Mouse (Mus musculus): ENCODE measurements around the gene Pagr1a. TPM values are rescaled to one million over a fixed set of nuclear protein-coding genes. Genes with fewer than 3 reads are reported as not detected.

Pagr1a gene
- total RNA-seq, 2 experiments from 2014 or later = 6.4 to 19.6 TPM

DNA sequence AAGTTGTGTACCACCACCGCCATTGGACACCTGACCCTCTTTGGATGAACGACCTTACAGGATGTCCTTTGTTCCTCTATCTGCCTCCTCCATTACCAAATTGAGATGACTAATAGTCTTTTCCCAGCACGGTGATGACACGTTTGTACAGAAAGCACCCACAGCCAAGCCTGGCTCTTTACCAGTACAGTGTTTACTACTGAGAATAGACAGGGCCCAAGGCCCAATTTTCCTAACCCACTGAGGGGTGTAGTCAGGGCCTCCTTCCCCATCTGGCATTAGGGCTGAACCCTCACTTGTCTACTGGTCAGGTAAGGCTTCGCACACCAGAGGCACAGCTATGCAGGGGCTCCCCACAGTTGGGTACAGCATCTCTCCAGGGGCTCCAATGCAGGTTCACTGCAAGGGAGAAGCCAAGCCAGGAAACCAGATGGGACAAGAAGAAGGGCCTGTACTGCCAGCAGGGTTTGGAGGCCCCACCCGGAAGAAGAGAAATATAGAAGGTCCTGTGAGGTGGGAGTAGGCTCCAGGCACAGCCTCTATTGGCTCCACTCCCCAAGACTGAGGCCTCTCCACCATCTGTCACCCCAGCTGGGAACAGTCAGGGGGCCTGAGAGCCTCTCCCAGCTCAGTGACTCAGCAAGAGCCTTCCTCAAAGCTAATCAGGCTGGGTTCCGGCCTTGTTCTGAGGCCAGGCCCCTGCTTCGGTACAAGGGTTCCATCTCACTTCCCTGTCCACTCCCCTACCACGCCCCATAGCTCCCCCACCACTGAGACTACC, 8.7 kb downstream of the Pagr1a start:
- intact Hi-C loops (cut with DNase I) = no loop called here

DNA sequence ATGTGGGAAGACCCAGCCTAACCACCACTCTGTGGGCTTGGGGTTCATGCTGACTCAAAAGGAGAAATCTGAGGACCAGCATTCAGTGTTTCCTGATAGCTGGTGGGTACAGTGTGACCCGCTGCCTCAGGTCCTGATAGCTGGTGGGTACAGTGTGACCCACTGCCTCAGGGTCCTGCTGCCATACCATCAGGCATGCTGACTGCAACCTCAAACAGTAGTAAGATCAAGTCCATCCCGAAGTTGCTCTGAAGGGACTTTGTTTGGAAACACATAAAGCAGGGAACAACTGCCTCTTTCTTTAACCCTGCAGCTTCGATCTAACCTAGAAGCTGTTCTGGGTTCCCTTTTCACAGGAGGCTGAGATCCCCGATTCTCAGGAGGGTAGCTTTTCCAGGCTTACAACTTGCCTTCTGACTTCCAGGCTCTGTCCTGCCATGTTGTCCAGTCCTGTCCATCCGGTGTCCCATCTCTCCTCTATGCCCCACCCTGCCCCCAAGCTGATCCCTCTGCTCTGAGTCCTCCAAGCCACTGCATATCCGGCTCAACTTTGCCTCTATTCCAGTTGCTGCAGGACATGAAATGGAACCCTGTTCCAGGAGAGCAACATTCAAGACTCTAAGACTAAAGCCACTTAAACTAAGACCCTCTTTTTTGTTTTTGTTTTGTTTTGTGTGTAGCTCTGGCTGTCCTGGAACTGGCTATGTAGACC, 9.7 kb downstream of the Pagr1a start:
- intact Hi-C loops (cut with DNase I) = no loop called here
- DNase-seq = no peak

More for the DNA sequence above, 8.7 kb downstream of the Pagr1a start:
- peak; percentile 86 for DNase-seq

DNA sequence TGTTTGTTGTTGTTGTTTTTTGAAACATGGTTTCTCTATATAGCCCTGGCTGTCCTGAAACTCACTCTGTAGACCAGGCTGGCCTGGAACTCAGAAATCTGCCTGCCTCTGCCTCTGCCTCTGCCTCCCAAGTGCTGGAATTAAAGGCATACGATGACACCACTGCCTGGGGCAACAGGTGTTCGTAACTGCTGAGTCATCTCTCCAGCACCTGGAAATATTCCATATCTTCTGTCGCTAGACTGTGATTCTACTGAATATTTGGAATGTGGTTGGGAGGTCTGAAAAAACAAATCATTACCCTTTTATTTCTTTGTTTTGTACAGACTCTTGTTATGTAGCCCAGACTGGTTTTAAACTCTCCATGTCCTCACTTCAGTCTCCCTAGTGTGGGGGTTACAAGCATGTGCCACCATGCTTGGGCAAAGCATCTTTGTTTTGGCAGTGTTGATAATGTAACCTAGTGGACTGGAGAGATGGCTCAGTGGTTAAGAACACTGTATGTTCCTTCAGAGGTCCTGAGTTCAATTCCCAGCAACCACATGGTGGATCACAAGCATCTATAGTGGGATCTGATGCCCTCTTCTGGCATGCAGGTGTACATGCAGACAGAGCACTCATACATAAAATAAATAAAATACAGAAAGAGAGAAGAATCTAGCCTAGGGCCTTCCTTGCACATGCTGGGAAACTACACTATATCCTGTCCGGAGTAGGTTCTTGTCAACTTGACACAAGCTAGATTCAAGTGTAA, 12.9 kb downstream of the Pagr1a start:
- DNase-seq = no peak
- intact Hi-C loops (cut with DNase I) = no loop called here

DNA sequence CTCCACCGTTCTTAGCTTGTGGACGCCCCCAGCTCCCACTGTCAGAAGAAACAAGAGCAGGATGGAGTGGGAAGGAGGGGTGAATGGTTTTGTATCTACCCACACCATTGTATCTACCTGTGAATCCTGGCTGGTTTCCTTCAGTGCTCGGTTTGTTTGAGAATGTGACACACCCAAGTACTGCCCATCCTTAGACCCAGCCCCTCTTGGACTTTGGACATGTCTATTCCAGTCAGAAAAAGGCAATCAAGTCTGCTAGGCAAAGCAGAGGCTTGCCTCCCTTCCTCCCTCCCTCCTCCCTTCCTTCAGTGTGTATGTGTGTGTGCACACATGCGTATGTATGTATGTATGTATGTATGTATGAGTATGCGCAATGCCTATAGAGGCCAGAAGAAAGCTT, 13.5 kb downstream of the Pagr1a start:
- no peak for DNase-seq
- intact Hi-C loops (cut with DNase I) = no loop called here

DNA sequence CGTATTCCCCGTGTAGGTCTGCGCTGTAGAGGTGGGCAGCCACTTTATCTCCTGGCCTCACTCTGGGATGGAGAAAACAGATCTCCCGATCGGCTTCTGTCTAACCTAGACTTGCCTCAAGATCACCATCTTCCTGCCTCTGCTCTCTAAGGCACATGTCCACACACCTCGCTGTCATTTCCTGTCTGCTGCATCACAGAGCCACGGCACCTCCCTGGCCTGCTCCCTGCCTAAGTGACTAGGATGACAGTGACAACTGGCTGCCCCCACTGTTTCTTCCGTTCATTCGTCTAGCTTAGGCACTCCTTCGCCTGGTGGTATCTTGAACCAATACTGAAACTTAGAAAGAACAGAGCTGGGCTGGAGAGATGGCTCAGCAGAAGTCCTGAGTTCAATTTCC, 17.6 kb downstream of the Pagr1a start:
- no peak for DNase-seq
- intact Hi-C loops (cut with DNase I) = no loop called here

DNA sequence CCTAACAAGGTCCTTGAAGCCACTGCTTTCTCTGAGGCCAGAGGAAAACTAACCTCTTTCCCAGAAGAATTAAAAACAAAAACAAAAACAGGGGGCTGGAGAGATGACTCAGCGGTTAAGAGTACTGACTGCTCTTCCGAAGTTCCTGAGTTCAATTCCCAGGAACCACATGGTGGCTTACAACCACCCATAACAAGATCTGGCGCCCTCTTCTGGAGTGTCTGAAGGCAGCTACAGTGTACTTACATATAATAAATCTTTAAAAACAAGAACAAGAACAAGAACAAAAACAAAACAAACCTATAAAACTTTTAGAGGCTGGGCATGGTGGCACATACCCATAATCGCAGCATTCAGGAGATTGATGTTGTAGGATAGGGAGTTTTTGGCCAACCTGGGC, 20.7 kb downstream of the Pagr1a start:
- intact Hi-C loops (cut with DNase I) = no loop called here
- DNase-seq = no peak

DNA sequence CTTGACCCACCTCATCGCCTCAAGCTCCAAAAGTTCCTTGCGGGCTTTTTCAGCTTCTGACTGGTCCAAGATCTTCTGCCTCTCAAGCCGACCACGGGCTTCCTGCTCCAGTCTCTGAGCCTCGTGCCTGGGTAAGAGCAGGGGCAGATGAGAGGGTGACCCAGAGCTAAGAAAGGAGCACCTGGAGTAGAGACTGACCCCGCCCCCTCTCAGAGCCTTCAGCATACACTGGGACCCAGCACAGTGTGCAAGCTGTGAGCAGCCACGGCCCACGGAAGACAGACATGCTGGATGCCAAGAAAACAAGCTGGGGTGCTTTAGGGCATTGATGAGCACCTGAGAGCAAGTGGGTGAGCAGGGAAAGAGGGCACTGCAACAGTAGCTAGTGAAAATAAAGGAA, 28.3 kb downstream of the Pagr1a start:
- intact Hi-C loops (cut with DNase I) = no loop called here
- no peak for DNase-seq

DNA sequence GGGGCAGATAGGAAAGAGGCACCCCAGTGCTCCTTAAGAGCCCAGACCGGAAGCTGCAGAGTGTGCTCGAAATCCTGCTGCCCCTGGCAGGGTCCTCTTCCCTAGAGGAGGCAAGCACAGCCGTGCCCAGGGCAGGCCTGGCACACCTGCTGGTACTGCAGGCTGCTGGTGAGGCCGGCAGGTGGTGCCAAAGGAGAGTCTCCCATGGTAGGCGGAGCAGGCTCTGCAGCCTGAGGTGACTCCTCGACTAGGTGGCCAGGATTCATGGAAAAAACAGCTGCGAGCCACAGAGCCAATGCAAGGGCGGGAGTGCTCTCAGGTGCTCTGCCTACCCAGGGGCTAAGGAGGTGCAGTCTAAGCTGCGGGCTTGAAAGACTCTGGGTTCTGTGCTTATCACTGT, 30.8 kb downstream of the Pagr1a start:
- DNase-seq = peak; percentile 62 to 68
- intact Hi-C loops (cut with DNase I) = loop anchor here (2.0 kb wide), 1 partner anchor 118 kb away; no protein-coding TSS in a partner anchor

DNA sequence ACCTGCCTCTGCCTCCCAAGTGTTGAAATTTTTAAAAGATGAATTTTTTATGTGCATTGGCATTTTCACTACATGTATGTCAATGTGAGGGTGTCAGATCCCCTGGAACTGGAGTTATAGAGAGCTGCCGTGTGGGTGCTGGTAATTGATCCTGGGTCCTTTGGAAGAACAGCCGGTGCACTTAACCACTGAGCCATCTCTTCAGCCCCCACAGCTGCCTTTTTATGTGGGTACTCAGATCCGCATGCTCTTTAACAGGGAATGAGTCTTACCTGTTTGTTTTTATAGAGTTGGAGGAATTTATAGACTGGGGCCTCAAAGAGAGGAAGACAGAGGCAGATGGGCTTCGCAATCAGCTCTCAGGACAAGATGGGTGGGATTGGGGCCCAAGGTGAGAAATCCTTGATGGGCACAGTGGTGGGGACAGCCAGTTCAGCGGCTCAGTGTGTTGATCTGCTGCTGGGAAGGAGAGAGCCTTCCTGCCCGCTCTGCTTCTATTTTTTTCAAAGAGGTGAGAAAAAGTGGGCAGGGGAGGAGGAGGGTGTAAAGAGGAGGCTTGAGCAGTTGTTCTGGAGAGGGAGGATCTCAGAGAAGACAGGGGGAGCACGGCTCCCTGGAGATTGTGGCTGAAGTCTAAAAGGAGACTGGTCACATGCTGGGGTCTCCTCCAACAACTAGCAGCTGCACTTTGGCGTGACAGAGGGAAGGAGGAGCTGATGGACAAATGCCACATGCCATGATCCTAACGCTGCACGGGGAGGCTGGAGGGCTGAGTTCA, 32.3 kb downstream of the Pagr1a start:
- intact Hi-C loops (cut with DNase I) = no loop called here
- no peak for DNase-seq

DNA sequence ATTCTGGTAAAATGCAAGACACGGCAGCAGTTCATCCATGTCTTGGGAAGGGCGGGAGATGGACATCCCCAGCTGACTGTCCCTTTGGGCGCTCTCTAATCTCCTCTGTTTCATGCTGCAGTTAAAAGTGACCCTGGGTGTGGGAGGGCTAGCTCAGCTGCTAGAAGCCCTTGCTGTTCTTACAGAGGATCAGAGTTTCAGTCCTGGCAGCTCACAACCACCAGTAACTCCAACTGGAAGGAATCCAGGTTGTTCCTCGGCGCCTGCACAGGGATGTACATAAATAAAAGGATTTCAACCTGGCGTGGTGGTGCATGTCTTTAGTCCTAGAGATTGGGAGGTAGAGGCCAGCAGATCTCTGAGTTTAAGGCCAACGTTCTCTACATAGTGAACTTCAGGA, 34.0 kb downstream of the Pagr1a start:
- DNase-seq = no peak
- intact Hi-C loops (cut with DNase I) = no loop called here

DNA sequence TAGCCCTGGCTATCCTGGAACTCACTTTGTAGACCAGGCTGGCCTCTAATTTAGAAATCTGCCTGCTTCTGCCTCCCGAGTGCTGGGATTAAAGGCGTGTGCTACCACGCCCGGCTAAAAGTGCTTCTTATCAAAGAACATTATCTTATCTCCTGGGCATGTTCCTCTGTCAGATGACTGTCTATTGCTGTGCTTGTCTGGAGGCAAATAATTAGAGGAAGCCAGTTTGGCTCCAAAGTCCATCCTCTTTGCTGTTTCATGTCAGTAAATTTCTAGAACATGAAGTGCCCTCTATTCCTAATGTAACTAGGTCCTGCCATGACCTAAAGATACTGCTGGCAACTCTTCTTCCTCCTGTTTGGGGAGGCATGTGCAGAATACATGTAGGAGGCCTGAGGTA, 35.1 kb downstream of the Pagr1a start:
- DNase-seq = no peak
- intact Hi-C loops (cut with DNase I) = no loop called here

DNA sequence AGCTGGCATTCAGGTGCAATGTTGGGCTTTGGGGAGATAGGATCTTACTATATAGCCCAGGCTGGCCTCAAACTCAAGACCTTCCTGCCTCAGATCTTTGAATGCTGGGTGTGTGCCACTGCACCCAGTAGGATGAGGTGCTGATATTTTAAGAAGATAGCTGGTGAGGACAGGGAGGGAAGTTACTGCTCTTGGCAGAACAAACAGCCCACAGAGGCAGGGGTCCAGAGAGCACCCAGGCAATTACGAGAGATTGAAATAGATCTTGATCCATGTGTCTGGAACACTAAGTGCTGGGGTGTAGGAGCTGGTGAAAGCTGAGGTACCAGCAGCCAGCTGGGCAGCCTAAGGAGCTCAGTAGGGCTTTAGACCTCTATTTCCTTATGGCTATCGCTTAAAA, 35.6 kb downstream of the Pagr1a start:
- intact Hi-C loops (cut with DNase I) = no loop called here

DNA sequence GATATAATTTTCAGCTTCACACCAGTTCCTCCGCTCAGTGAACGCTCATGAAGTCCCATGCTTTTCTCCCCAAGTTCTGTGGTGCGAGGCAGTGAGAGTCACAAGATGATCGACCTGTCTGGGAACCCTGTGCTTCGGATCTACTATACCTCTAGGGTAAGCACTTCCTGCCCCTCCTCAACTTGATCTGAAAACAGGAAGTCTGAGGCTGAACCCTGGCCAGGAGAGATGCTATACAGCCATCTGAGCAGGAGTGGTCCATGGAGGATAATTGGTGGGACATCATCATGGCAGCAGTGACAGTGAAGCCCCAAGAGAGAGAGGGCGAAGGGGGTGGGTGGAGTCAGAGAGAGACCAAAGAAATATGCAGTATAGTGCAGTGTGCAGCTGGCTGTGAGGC, 38.3 kb downstream of the Pagr1a start:
- intact Hi-C loops (cut with DNase I) = no loop called here
- no peak for DNase-seq

More for the DNA sequence above, 35.6 kb downstream of the Pagr1a start:
- no peak for DNase-seq

DNA sequence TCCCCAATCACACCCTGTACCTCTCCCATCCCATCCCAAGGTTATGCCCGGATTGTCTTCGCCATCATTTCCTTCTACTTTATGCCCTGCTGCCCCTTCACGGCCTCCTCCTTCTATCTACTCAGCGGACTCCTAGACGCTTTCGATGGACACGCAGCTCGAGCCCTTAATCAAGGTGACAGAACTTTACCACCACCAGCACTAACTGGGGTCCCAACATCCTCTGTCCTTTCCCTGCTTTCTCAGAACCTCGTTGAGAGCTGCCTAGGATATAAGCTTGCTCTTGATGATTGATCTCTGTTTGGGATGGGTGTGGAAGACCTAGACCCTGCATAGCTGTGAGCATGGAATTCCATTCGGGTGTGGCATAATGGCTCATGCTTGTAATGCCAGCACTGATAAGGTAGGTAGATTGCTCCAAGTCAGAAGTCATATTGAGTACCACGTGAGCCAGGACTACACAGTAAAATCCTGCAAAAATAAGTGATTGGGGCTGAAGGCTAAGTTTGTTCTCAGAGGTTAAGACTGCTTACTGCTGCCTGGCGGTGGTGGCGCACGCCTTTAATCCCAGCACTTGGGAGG, 40.2 kb downstream of the Pagr1a start:
- DNase-seq = peak in 1 of 2 experiments; percentile 13
- intact Hi-C loops (cut with DNase I) = no loop called here

DNA sequence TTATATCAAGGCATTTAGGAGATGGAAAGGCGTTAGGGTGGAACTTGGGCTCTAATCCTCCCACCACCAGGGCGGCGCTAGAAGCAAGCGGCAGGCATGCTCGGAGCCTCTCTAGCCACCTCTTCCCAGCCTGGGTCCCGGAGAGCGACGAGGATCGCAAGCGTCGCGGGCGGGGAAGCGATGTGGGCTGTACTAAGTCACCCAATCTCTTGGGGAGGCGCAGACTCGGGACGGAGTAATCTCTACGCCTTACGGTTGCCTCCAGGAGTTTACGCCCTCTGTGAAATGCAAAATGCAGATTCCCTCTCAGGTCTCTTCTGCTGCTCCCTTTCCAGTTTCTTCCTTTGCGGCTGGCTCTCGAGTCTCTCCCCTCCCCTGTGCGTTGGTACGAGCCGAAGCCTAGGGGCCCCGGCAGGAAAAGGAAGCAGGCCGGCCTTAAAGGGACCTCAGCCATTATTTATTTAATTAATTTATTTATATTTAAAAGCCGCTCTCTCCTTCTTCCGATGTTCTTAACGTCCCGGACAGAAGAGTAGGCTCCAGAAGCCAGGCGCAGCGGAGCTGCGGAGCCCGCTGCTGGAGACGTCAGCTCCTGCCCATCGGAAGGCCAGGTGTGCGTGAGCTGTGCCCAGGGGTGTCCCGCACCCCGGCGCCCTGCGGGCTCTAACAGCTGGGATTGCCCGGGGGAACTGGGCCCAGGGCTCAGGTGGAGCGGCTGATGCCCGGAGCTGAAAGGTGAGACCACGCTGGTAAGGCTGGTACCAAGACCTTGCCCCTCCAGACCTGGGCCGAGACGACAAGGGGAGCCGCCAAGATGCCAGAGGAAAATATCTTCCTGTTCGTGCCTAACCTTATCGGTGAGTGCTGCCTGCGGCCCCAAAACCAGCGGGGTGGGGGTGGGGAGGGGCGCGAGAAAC, 40.9 kb downstream of the Pagr1a start, which contains the start of gene Cdiptos:
Gene Cdiptos, minus strand, starts transcription at position 149 of the 917 bp plus-strand sequence.
- DNase-seq = peak; percentile 97 to 99
- intact Hi-C loops (cut with DNase I) = loop anchor here (2.0 kb wide), 2 partner anchors 25 to 41 kb away; partner anchors contain the start of genes Pagr1a, Pagr1b and Sez6l2

DNA sequence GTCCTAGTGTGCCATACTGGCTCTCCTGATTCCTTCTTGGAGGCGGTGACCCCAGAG, 41.4 kb downstream of the Pagr1a start, which contains the start of gene Cdipt:
Gene Cdipt, plus strand, starts transcription at position 22 of the 57 bp plus-strand sequence.
- intact Hi-C loops (cut with DNase I) = loop anchor here (2.0 kb wide), 2 partner anchors 25 to 41 kb away; partner anchors contain the start of genes Pagr1a, Pagr1b and Sez6l2
- DNase-seq = no peak

DNA sequence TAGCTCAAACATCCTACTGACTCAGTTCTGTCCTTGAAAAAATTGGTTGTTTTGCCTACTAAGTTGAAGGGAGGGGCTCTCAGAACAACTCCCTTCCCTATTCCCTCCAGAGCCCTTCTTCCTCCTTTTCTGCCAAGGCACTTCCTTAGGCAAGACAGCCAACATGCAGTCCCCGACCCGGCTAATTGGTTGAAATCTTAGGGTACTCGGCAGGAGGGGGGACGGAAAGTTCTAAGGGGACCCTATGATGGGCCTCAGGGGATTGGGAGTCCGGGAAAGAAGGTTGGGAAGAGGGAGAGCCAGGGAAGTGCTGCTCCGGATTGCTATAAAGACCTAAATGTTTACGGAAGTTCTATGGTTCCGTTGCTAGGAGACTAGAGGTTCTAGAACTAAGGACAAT, 41.7 kb downstream of the Pagr1a start:
- DNase-seq = no peak
- intact Hi-C loops (cut with DNase I) = loop anchor here (2.0 kb wide), 2 partner anchors 25 to 41 kb away; partner anchors contain the start of genes Pagr1a, Pagr1b and Sez6l2

DNA sequence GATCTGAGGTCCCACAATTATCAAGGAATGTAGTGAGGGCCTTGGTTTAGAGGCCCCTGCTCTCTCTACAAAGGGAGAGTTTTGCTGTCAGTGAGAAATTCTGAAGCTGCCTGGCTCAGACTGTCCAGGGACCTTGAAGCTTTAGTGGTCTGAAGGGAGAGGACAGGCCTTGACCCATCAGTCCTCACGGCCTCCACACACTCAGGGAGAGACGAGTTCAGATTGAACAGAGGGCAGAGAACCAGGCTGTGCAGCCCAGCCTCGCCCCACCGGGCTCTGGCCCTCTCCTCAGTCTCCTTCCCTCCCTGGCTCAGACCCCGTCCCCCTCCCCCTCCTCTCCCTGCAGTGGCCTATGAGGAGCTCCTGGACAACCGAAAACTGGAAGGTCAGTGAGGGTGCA, 49.8 kb downstream of the Pagr1a start:
- DNase-seq = no peak
- intact Hi-C loops (cut with DNase I) = no loop called here

DNA sequence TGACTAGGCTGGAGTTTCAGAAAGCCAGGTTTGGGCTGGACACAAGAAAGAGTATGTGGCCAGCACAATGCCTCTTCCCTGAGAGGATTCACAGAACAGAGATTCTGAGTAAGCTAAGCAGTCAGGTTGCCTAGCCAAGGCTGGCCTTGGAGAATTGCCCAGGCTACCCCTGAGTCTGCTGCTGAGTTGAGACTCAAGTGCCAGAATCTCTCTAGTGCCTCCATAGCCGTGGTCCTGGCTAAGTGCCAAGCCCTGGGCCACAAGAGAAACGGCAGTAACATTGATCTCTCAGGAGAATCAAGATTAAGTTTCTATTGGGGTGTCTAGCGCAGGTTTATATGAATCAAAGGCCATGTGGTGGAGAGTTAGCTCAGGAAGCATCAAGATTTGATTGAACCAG, 51.6 kb downstream of the Pagr1a start:
- DNase-seq = no peak
- intact Hi-C loops (cut with DNase I) = no loop called here

All from heart, postnatal 10 days (tissue).